Mouse (Mus musculus): ENCODE measurements at regions not wholly inside any gene's neighbourhood (a gene's known extent, or its start where the extent isn't known, plus 50 kb on each side); places are given as distances from the start of the nearest gene placed in this dataset.

DNA sequence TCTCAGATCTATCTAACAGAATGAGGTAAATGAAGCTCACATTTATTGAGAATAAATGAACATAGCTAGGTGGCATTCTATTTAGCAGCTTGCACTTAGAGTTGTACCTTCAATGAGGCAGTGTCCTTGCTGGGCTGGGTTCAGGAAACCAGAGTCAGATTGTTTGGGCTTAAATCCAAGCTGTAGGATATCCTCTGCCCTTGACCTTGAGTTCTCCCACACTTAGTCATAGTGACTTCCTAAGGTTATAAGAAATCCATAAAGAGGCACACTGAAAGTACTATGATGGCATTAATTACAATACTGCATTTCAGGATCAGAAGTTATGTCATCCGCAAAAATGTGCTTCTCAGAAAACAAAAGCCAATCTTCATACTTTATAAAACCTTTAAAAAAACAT is 286.3 kb downstream of the Gsdmc2 start:
- Histone ChIP-seq H3K4me3 (ENCODE audit: low read depth, low read length) (no peak overlapping the region), H3K27ac (replicated peaks; ENCODE audit: low read depth, low read length) (no peak overlapping the region)
- no peak for DNase-seq (ENCODE audit: low spot score)

DNA sequence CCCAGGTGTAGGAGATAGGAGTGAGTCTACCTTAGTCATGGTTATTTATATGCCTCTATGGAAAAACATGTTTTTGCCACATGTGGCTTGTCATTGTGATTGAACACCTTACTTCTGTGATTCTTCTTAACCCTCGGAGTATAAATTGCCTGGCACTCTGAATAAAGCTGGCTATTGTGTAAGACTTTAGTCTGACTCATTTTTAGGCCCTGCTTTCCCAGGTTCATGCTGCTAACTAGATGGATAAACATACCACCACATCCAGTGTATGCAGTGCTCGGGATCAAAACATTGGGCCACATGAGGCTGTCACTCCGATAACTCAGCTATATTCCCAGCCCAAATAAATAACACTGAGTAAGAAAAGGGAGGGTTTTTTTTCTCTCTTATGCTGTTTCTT is 287.2 kb downstream of the Gsdmc2 start:
- 76% methylated on average over 3 of the region's 3 CpGs for WGBS
- H3K4me1 ChIP-seq (ENCODE audit: control insufficient read depth, insufficient read depth, low read length) = no peaks in the 10 kb centered on the region
- H3K27me3 ChIP-seq (ENCODE audit: control insufficient read depth, insufficient read depth, low read length) = no peaks in the 10 kb centered on the region
- DNase-seq (ENCODE audit: low spot score) (no peak), ATAC-seq (replicated peaks; ENCODE audit: insufficient number of reproducible peaks, low FRiP score, low TSS enrichment, low read depth) (no peak)
- no peak overlapping the region for H3K9ac ChIP-seq (replicated peaks; ENCODE audit: low read length)
- no peak overlapping the region for H3K4me2 ChIP-seq (ENCODE audit: low read depth, low read length)
- H3K9me3 ChIP-seq (replicated peaks; ENCODE audit: control insufficient read depth, low read length) = no peaks in the 10 kb centered on the region
- H3K4me3 ChIP-seq (ENCODE audit: low read depth, low read length) = no peak overlapping the region
- H3K36me3 ChIP-seq (replicated peaks; ENCODE audit: control insufficient read depth, insufficient read depth, low read depth, low read length) = no peaks in the 10 kb centered on the region
- H3K27ac ChIP-seq (replicated peaks; ENCODE audit: low read depth, low read length) = no peak overlapping the region

More for the DNA sequence above, 286.3 kb downstream of the Gsdmc2 start:
- Histone ChIP-seq H3K36me3 (replicated peaks; ENCODE audit: control insufficient read depth, insufficient read depth, low read depth, low read length) (no peaks in the 10 kb centered on the region), H3K27me3 (ENCODE audit: control insufficient read depth, insufficient read depth, low read length) (no peaks in the 10 kb centered on the region), H3K9ac (replicated peaks; ENCODE audit: low read length) (no peak overlapping the region), H3K4me2 (ENCODE audit: low read depth, low read length) (no peak overlapping the region), H3K4me1 (ENCODE audit: control insufficient read depth, insufficient read depth, low read length) (no peaks in the 10 kb centered on the region), H3K9me3 (replicated peaks; ENCODE audit: control insufficient read depth, low read length) (no peaks in the 10 kb centered on the region)
- ATAC-seq (replicated peaks; ENCODE audit: insufficient number of reproducible peaks, low FRiP score, low TSS enrichment, low read depth) = no peak
- 83% methylated on average over 1 of the region's 1 CpGs for WGBS

DNA sequence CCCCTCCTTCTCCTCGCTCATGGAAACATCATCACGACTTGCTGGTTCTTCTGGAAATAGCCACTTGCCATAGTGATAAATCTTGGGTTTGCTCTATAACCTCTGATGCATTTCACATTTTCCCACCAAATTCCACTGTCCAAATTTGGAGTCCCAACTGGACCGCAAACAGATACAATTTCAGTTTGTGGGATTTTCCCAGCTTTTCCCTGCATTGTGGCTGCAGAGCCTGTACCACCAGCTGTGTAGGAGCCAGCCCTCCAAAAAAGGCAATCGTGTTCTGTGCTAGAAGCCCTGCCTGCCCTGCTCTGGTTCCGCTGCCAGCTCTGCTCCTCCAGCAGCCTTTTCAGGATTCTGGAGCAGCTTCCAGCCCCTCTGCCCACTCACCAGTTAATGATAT is 291.4 kb downstream of the Gsdmc2 start:
- Histone ChIP-seq H3K36me3 (replicated peaks; ENCODE audit: control insufficient read depth, insufficient read depth, low read depth, low read length) (no peaks in the 10 kb centered on the region), H3K4me1 (ENCODE audit: control insufficient read depth, insufficient read depth, low read length) (no peaks in the 10 kb centered on the region), H3K4me3 (ENCODE audit: low read depth, low read length) (no peak overlapping the region), H3K9ac (replicated peaks; ENCODE audit: low read length) (no peak overlapping the region), H3K27ac (replicated peaks; ENCODE audit: low read depth, low read length) (no peak overlapping the region), H3K4me2 (ENCODE audit: low read depth, low read length) (no peak overlapping the region), H3K9me3 (replicated peaks; ENCODE audit: control insufficient read depth, low read length) (no peaks in the 10 kb centered on the region), H3K27me3 (ENCODE audit: control insufficient read depth, insufficient read depth, low read length) (no peaks in the 10 kb centered on the region)
- ATAC-seq (replicated peaks; ENCODE audit: insufficient number of reproducible peaks, low FRiP score, low TSS enrichment, low read depth) (no peak), DNase-seq (ENCODE audit: low spot score) (no peak)
- WGBS = 69% methylated on average over 5 of the region's 5 CpGs

DNA sequence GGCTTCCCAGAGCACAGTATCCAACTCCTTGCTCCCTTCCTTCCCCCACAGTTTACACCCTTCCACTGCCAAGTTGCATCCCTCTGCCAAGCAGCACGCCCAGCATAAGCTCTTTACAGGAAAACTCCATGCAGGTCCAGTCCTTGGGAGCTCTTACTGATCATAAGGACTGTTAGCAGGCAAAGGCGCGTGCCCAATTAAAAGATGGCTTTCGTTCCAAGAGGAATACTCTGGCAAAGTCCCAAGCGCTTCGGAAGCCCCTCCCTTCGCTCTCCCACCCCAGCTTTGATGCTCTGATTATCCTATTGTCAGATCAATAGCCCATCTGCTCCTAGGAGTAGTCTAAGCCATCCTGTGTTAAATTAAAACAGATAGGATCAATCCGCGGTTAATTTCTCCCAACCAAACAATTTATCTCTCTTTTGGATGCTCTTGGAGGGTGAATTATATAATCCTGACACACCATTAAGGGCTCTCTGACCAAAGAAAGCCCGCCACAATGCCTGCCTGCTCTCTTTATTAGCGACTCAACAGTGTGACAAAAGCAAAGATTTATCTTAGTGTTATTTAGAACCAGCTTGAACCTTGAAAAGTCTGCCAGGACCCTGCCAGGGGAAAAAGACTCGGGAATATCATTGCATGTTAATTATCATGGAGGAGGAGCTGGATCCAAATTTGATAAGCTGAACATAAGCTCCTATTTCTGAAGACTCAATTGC is 312.5 kb downstream of the Gsdmc2 start:
- ATAC-seq (replicated peaks; ENCODE audit: insufficient number of reproducible peaks, low FRiP score, low TSS enrichment, low read depth) = no peak; the same call in 1 of the 2 replicates
- H3K27me3 ChIP-seq (ENCODE audit: control insufficient read depth, insufficient read depth, low read length) = no peaks in the 10 kb centered on the region
- H3K4me3 ChIP-seq (ENCODE audit: low read depth, low read length) = no peak overlapping the region
- DNase-seq (ENCODE audit: low spot score) = no peak
- no peak overlapping the region for H3K4me2 ChIP-seq (ENCODE audit: low read depth, low read length)
- no peaks in the 10 kb centered on the region for H3K9me3 ChIP-seq (replicated peaks; ENCODE audit: control insufficient read depth, low read length)
- no peaks in the 10 kb centered on the region for H3K36me3 ChIP-seq (replicated peaks; ENCODE audit: control insufficient read depth, insufficient read depth, low read depth, low read length)
- WGBS = 69% methylated on average over 12 of the region's 12 CpGs
- no peaks in the 10 kb centered on the region for H3K4me1 ChIP-seq (ENCODE audit: control insufficient read depth, insufficient read depth, low read length)
- H3K9ac ChIP-seq (replicated peaks; ENCODE audit: low read length) = no peak overlapping the region
- no peak overlapping the region for H3K27ac ChIP-seq (replicated peaks; ENCODE audit: low read depth, low read length)

DNA sequence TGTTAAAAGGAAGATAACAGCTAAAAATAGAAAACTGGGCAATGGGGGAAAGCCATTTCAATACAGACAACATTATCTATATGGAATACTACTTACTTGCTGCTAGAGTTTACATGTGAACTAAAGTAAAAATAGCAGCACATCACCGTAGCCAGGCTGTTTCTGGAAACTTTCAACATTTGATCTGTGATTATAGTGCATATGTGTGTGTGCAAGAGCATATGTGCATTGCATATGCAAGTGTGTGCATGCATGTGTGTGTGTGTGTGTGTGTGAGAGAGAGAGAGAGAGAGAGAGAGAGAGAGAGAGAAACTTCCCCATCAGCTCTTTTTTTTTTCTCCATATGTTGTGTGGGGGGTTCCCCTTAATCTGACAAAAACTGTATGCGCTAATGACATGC is 317.7 kb downstream of the Gsdmc2 start:
- H3K4me2 ChIP-seq (ENCODE audit: low read depth, low read length) = no peak overlapping the region
- no peak for ATAC-seq (replicated peaks; ENCODE audit: insufficient number of reproducible peaks, low FRiP score, low TSS enrichment, low read depth)
- H3K9ac ChIP-seq (replicated peaks; ENCODE audit: low read length) = no peak overlapping the region
- no peak for DNase-seq (ENCODE audit: low spot score)
- no peaks in the 10 kb centered on the region for H3K9me3 ChIP-seq (replicated peaks; ENCODE audit: control insufficient read depth, low read length)
- no peaks in the 10 kb centered on the region for H3K27me3 ChIP-seq (ENCODE audit: control insufficient read depth, insufficient read depth, low read length)
- no peaks in the 10 kb centered on the region for H3K4me1 ChIP-seq (ENCODE audit: control insufficient read depth, insufficient read depth, low read length)
- no peak overlapping the region for H3K27ac ChIP-seq (replicated peaks; ENCODE audit: low read depth, low read length)
- no peak overlapping the region for H3K4me3 ChIP-seq (ENCODE audit: low read depth, low read length)
- no peaks in the 10 kb centered on the region for H3K36me3 ChIP-seq (replicated peaks; ENCODE audit: control insufficient read depth, insufficient read depth, low read depth, low read length)
- WGBS = 94% methylated on average over 2 of the region's 2 CpGs

DNA sequence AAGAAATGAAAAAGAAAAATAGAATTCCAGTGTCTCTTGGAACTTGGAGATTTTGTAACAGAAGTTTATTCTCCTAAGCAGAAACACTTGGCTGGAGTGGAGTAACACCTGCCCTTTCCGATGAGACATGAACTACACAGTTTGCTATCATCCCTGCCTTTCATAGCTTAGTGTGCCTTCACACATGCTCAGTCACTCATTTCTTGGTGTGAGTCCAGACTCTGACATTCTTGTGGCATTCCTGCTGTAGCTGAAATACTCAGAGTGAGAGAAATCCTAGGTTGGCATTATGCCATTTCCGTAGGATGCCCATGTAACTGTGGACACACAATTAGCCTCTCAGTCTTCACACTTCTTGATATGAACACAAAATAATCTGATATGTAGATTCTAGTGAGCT is 318.2 kb downstream of the Gsdmc2 start:
- DNase-seq (ENCODE audit: low spot score) = no peak
- H3K4me2 ChIP-seq (ENCODE audit: low read depth, low read length) = no peak overlapping the region
- H3K36me3 ChIP-seq (replicated peaks; ENCODE audit: control insufficient read depth, insufficient read depth, low read depth, low read length) = no peaks in the 10 kb centered on the region
- WGBS = 98% methylated on average over 2 of the region's 2 CpGs
- no peak overlapping the region for H3K9ac ChIP-seq (replicated peaks; ENCODE audit: low read length)
- no peak overlapping the region for H3K4me3 ChIP-seq (ENCODE audit: low read depth, low read length)
- no peaks in the 10 kb centered on the region for H3K4me1 ChIP-seq (ENCODE audit: control insufficient read depth, insufficient read depth, low read length)
- H3K9me3 ChIP-seq (replicated peaks; ENCODE audit: control insufficient read depth, low read length) = no peaks in the 10 kb centered on the region
- H3K27ac ChIP-seq (replicated peaks; ENCODE audit: low read depth, low read length) = no peak overlapping the region
- no peak for ATAC-seq (replicated peaks; ENCODE audit: insufficient number of reproducible peaks, low FRiP score, low TSS enrichment, low read depth)
- no peaks in the 10 kb centered on the region for H3K27me3 ChIP-seq (ENCODE audit: control insufficient read depth, insufficient read depth, low read length)

GRCm38 (mm10) chr15:63517301-63517700 is 327.7 kb downstream of the Gsdmc2 start:
- H3K27ac ChIP-seq (replicated peaks; ENCODE audit: low read depth, low read length) = no peak overlapping the region
- H3K4me2 ChIP-seq (ENCODE audit: low read depth, low read length) = no peak overlapping the region
- no peaks in the 10 kb centered on the region for H3K27me3 ChIP-seq (ENCODE audit: control insufficient read depth, insufficient read depth, low read length)
- H3K4me3 ChIP-seq (ENCODE audit: low read depth, low read length) = no peak overlapping the region
- no peaks in the 10 kb centered on the region for H3K9me3 ChIP-seq (replicated peaks; ENCODE audit: control insufficient read depth, low read length)
- DNase-seq (ENCODE audit: low spot score) (no peak), ATAC-seq (replicated peaks; ENCODE audit: insufficient number of reproducible peaks, low FRiP score, low TSS enrichment, low read depth) (no peak)
- no peaks in the 10 kb centered on the region for H3K4me1 ChIP-seq (ENCODE audit: control insufficient read depth, insufficient read depth, low read length)
- no peaks in the 10 kb centered on the region for H3K36me3 ChIP-seq (replicated peaks; ENCODE audit: control insufficient read depth, insufficient read depth, low read depth, low read length)
- H3K9ac ChIP-seq (replicated peaks; ENCODE audit: low read length) = no peak overlapping the region
- 75% methylated on average over 3 of the region's 3 CpGs for WGBS

- no peaks in the 10 kb centered on the region for H3K9me3 ChIP-seq (replicated peaks; ENCODE audit: control insufficient read depth, low read length)
- H3K36me3 ChIP-seq (replicated peaks; ENCODE audit: control insufficient read depth, insufficient read depth, low read depth, low read length) = no peaks in the 10 kb centered on the region
- DNase-seq (ENCODE audit: low spot score) (no peak), ATAC-seq (replicated peaks; ENCODE audit: insufficient number of reproducible peaks, low FRiP score, low TSS enrichment, low read depth) (no peak)
- H3K4me1 ChIP-seq (ENCODE audit: control insufficient read depth, insufficient read depth, low read length) = no peaks in the 10 kb centered on the region
- H3K27ac ChIP-seq (replicated peaks; ENCODE audit: low read depth, low read length) = no peak overlapping the region
- 70% methylated on average over 1 of the region's 1 CpGs for WGBS
- no peak overlapping the region for H3K4me3 ChIP-seq (ENCODE audit: low read depth, low read length)
- H3K9ac ChIP-seq (replicated peaks; ENCODE audit: low read length) = no peak overlapping the region
- H3K4me2 ChIP-seq (ENCODE audit: low read depth, low read length) = no peak overlapping the region
- H3K27me3 ChIP-seq (ENCODE audit: control insufficient read depth, insufficient read depth, low read length) = no peaks in the 10 kb centered on the region
Measured at GRCm38 (mm10) chr15:63500453-63500852, 344.5 kb downstream of the Gsdmc2 start.

Measured in embryonic facial prominence, embryonic 11.5 days (tissue).